Mouse (Mus musculus): ENCODE measurements at regions not wholly inside any gene's neighbourhood (a gene's known extent, or its start where the extent isn't known, plus 50 kb on each side); places are given as distances from the start of the nearest gene placed in this dataset.

GRCm38 (mm10) chr12:54460135-54460523, 196.2 kb downstream of the Sptssa start:
- TF ChIP-seq CTCF (IDR thresholded peaks at IDR 0.05; ENCODE audit: low read depth): no peak
- no peak for TF ChIP-seq EP300 (IDR thresholded peaks at IDR 0.05; ENCODE audit: low read depth)
